Mouse (Mus musculus) ES-Bruce4 (cell line): ENCODE results near the gene Gnmt.

ENCODE experiments used
- CTCF ChIP-seq: IDR thresholded peaks from one replicate; pipeline ENCODE4 v1.8.1; 2011; ENCODE audit warnings: low read depth, low read length
- POLR2A ChIP-seq: IDR thresholded peaks from one replicate; pipeline ENCODE4 v1.8.1; 2011; ENCODE audit warnings: low read length; ENCODE audit not compliant: insufficient read depth

GRCm38 (mm10) chr17:46678416-46678815 lies 50.6 kb downstream of the Gnmt start, which contains the start of gene Mea1:
- no peak for TF ChIP-seq POLR2A
- no peak for TF ChIP-seq CTCF
